Mouse (Mus musculus): ENCODE measurements around the gene Immp2l. TPM values are rescaled to one million over a fixed set of nuclear protein-coding genes. Genes with fewer than 3 reads are reported as not detected.

Gene Immp2l
- total and polyA plus RNA-seq, 3 experiments: 2.3 to 20.2 (median 16.5) TPM

DNA sequence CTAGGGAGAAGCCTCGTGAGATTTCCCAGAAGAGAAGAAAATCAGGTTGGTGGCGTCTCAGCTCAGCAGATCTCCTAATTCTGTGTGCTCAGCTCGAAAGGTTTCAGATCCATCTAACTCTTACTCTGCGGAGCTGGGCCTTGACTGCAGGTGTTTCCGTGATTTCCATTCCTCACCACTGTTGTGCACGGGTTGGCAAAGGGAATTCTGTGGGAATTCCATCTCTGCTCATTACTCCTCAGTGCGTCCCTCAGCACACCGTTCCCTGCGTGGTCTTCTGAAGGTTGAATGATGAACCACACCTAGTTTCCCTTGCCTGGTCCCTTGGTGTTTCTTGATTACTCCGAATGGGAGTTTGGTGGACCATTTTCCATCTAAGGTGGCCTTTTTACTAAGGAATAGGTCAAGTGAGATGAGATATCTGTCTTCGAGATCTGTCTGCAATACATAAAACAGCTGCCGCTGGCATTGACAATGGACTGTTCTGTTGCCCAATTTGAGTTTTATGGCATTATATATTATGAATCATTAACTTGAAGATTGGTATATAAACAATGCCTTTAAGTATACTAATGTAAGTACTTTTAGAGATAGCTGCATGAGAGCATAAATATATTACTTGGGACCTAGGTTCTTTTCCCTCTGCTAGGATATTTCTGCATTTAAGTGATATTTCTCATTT lies 23.3 kb downstream of the Immp2l start:
- DNase-seq: no peak

DNA sequence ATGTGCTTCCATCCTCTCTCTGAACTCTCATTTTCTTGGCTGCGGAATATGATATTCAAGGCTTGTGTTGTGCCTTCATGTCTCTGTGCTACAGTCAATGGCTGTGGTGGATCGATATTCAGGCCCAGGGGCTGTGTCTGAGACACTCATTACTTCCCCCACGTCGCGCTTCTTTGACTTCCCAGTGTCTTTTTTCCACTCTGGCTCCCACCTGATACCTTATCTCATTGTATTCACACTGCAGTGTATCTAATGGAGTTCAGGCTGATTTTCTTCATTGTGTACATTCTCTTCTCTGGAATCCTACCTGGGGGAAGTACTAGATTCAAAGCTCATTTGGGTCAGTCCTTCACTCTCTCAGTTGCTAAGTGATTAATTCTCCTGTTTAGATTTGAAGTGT lies 27.1 kb downstream of the Immp2l start:
- no peak for DNase-seq

DNA sequence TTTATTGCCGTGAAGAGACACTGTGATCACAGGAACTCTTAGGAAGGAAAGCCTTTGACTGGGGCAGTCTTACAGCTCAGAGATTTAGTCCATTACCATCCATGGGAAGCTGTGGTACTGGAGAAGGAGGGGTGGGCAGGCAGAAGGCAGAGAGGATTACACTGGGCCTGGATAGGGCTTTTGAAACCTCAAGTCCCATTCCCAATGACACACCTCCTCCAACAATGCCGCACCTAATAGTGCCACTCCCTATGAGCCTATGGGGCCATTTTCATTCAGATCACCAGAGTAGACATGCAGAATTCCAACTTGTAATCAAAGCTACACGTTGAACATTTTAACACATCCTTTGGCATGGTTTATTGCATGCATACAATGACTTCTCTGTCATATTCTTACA lies 29.0 kb downstream of the Immp2l start:
- no peak for DNase-seq

DNA sequence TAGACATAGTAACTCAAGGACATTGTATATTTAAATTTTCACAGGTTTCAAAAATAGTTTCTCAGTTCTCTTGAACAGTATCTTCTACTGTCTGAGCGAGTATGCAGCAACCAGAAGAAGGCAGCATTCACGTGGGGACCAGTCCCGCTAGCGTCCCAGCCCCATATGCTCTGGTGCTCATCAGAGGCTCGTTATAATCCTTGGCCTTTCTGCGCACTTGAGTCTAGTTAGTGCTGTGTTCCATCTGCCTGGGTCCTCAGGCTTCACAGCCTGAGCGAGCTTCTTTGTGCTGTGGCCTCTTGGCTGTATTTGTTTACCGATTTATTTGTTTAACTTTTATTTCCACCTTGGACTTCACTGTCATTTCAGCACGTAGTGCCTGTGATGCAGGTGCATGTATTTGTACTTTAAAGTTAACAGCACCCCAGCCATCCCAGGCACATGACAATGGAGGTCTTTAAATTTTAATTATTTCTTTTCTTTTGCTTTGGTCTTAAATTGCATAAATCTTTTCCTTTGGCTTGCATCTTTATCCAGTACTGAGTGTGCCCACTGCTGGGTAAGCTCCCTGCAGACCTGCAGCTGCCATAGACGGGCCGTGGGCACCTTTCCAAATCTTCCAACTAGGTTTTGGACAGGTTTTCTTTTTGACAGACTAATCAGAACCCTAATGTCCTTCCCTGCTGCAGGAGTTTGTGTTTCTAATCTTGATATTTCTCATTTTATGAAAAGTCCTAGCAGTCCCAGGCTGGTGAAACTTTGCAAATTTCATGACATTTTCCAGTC lies 30.3 kb downstream of the Immp2l start:
- DNase-seq: no peak

DNA sequence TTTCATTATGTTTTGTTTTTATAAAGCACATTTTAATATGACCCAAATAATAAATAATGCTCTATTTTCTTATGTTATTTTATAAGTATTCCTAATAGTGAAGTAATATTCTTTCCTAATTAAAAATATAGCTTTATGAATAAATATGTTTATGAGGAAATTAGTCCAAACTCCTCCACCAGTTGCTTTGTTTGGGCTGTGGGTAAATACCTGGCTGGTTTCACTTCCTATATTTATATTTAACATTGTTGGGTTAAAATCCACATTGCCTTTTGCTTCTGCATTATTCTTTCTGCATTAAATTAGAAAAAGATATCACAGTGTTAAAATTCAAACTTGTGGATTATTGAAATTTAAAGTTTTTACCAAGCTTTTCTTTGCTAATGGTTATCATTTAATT lies 32.1 kb downstream of the Immp2l start:
- DNase-seq: no peak

DNA sequence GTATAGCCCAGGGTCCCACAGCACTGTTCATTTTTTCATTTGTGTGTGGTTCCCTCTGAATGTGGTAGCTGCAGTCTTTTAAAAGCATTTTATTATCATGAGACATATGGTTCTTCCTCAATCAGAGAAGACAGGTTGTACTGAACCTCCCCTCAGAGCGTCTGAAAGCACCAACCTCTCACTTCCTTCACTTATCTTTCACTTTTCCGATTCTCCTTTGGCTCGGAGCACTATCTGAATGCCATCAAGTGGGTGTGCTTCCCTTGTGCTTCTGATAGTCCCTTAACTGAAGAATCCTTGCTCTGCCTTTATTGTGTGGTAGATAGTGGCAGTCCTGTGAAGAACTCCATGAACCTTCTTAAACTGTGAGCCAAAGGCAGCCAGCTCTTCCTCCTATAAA lies 39.4 kb downstream of the Immp2l start:
- DNase-seq: no peak

DNA sequence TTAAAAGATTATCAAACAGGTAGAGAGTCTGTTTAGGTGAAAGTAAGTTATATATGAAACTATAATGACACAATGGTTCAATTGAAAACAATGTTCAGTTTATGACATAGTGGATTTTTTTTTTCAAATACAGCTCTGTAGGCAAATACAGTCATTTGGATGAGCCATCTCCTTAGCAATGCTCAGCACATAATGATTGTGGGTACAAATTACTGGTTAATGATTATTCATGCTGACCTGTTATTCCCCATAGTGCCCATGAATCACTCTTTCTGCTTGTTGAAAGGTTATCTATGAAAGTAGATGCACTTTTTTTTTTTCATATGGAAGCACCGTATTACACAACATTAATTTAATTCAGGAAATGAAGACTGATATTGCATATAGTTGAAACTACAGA lies 58.0 kb downstream of the Immp2l start:
- no peak for DNase-seq

DNA sequence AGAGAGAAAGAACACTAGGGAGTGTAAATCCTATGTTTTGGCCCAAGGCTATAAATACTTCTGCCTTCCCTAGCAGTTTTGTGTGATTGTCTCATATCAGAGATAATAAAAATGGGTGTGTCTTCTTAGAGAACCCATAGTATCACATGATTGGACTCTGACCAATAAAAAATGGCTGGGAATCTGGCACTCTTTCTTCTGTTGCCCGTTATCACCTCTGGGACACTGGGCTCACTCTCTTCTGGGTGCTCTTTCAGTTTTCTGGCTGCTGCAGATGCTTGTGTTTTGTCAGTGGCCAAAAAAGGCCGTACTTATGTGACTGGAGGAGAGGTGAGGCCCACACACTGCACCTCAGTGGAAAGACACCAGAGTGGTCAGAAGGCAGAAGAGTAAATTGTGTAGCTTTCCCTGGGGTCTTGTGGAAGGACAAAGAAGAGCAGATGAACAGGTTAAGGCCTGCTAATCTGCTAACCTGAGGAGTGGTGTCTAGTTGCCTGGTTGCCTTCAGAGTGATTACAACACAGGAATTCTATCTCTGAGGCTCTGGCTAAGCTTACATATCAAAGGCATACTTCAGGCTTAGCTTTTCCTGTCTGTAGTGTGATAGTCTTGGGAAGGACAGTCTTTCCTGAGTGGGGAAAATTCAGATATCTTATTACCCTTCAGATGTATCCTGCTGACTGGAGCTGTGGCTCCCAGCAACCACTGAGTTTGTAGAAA lies 60.6 kb downstream of the Immp2l start:
- DNase-seq: no peak

DNA sequence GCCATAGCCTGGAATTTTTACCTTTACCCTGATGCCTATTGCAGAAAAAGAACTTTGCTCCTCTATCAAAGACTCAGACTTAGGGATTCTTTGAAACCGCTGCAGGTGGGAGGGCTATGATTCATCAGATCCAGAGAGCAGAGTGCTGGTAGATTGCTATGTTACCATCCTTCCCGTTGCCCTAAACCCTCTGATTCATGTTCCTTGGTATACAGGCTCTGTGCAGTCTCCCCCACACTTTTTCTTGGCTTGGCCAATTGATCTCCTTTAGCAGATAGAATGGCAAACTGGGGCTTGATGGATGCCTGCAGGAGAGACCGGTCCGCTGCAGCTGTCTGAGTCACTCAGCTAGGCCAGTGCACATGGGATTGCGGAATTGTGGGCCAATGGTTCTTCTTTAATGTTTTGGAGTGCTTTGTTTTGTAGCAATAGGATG lies 66.1 kb downstream of the Immp2l start:
- DNase-seq: no peak

DNA sequence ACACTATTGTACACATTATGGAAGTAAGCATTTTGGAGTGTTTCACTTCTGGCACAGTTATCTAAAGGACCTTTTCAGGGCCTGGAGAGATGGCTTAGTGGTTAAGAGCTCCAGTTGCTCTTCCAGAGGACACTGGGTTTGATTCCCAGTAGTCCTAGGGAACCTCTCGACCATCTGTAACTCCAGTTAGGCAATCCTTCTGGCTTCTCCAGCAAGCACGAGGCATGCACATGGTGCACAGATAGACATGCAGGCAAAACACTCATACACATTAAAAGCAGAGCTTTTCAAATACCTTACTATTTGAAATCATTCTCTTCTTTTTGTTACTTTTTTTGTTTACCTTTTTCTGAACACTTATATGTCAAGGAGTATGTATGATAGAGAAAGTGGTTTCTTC lies 66.9 kb downstream of the Immp2l start:
- peak; percentile 17 for DNase-seq

DNA sequence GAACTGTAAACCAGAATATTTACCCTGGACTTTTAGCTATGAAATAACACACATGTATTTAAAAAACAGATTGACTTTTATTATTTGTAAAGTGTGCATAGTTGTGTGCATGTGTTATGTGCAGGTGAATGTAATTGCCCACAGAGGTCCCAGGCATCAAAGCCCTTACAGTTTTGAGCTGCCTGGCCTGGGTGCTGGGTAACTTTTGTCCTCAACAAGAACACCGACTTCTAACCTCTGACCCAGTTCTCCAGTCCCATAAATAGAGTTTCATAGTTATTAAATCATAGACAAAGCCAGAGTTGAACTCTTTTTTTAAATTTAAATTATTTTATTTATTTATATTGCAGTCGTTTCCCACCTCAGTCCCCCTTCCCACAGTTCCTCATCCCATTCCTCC lies 67.4 kb downstream of the Immp2l start:
- DNase-seq: no peak

DNA sequence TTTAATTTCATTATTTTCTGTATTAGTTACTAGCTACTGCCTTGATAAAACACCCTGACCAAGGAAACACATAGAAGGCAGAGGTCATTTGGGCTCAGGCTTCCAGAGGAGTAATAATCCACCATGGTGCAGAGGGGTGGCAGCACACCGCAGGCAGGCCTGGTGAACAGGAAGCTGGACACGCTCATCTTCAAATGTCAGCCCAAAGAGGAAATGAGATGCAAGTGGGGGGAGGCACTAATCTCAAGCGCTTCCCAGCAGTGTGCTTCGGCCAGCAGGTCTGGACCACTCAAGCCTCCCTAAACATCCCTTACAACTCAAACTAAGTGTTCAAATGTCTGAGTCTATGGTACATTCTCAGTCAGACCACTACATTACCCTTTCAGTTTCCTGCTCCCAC lies 72.2 kb downstream of the Immp2l start:
- DNase-seq: no peak

DNA sequence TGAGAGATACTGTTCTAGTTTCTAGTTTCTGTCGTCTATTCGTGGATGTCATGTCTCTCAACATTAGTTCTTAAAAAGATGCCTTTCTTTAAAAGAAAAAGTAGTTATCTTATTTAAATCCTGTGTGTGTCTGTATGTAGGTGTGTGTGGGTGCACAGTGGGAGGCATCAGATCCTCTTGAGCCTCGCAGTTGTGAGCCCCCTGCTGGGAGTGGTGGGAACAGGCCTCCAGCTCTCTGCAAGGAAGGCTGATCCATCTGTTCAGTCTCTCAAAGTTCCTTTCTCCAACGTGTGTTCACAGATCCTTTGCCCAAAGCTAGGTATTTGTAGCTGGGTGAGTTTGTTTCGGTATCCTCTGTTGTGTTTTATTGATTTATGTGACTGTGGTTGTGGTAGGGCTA lies 73.5 kb downstream of the Immp2l start:
- peak; percentile 30 for DNase-seq

DNA sequence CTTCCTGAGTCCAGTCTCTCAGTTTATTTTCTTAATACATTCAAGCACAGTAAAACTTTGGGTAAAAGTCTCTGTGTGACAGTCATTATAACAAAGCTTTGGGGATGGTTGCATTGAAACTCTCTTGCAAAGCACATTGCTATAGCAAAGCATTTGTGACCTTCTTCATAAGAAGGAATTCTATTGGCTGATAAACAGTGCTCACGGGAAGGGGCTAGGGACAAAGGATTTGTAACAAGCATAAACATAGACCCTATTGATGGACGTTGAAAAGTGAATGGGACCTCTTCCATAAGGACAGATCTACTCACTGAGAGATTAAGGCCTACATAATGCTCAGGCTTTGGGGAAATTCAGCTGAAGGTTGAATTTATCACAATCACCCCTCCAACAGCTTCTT lies 85.1 kb downstream of the Immp2l start:
- DNase-seq: no peak

DNA sequence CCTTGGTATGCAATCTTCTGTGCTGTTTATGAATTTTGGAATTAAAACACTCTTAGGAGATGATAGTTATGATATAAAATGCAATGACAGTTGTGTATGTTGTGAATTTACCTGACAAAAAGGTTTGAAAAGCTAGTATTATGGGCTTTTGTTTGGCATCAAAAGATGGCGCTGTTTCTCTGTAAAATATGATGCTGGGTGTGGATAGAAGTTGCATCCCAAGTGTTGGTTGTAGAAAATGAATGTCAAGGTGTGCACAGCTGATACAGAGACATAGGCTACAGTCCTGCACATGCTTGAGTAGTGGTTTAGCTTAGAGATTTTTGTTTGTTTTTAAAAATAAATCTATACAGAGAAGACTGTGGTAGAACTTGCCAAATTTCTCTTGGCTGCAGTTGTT lies 87.6 kb downstream of the Immp2l start:
- DNase-seq: peak; percentile 7

DNA sequence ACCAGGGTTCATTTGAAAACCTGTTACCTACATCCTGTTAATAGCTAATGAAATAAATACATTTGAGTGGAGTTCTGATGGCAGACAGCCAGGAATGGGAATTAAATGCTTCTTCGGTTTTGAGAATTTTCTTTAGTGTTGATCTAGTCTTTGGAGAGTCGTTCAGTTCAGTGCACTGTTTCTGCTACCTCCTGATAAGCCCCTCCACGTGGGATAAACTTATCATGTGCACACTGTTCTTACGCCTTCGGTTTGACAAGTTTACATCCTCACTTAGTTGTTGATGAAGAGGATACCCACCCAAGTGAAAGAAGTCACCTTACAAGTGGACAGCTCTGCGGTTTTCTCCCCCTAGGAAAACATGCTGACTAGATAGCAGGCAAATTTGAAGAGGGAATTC lies 88.2 kb downstream of the Immp2l start:
- DNase-seq: no peak

DNA sequence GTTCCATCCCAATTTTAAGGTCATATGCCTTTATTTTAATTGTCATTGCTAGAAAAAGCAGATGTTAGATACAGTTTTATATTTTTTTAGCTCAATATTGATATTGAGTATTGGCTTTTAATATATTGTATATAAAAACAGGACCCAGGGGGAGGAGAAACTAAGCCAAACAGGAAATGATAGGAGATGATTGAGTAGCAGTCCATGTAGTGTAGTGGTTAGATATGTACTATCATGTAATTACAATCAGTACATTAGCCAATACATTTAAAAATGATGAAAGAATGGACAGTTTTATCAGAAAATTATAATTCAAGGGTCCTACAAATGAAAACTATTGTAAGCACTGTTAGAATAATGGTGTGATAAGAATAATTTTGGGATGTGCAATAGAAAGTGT lies 94.5 kb downstream of the Immp2l start:
- no peak for DNase-seq

DNA sequence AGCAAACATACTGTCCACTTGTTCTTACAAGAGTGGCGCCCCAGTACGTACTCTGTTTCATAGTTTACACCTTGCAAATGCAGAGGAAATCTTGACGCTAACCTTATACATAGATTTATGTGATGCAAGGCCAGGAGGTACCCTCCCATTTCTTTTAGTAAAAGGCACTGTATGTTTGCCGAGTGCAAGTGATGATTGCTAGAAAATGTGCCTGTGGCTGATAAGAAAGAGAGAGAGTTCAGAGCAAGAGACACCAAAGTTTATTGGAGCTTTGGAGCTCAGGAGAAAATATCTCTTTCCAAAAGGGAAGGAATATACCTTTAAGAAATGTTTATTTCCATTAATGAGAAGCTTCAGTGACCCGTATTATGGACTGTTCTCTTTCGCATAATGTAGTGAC lies 95.8 kb downstream of the Immp2l start:
- no peak for DNase-seq

DNA sequence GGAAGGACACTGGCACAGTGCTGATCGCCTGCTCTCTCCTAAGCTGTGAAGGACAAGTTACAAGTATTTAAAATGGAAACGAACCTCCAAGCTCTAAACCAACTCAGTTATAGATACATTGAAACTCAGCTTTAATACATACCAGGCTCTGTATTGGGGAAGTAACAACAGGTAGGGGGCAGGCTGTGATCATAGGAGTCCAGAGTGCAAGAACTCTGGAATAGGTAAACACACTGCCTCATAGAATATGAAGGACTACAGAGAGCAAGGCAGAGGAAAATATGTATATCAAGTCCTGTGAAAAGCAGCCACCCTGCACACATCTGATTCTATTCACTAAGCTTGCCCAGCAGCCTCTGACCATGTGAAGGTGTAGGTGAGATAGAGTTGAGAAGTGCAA lies 99.3 kb downstream of the Immp2l start:
- no peak for DNase-seq

DNA sequence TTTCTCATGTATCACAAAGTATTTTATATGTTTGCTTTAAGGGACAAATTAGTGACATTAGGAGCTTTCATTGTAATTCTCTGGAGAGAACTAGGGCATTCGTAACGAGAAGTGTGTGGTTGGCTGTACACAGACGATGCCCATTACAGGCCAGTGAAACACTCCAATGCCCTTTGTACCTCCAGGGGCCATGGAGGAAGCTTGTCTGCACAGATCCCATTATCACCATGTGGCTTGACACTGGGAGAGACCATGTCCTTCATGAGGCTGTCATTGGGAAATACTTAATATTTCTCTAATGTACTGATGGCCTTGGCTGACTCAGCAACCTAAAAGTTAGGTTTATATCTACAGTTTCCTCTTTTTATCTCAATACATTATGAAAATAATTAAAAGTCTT lies 111.0 kb downstream of the Immp2l start:
- no peak for DNase-seq

DNA sequence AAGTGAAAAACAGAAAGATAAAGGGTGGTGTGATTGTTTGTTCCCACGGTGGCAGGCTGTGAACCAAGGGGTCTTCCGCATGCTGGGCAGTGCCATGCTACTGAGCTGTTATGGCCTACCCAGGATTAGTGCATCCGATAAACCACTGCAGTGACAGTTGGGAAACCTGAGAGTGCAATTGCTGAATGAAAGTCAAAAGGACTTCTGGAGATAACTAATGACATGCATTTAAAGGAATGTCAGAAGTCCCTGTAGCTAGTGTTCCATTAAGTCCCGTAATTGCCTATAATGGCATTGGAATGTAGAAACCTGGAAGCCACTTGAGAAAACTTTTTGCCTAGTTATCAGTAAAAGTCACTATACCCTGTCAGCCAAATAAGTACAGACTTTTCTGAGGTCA lies 135.7 kb downstream of the Immp2l start:
- no peak for DNase-seq

DNA sequence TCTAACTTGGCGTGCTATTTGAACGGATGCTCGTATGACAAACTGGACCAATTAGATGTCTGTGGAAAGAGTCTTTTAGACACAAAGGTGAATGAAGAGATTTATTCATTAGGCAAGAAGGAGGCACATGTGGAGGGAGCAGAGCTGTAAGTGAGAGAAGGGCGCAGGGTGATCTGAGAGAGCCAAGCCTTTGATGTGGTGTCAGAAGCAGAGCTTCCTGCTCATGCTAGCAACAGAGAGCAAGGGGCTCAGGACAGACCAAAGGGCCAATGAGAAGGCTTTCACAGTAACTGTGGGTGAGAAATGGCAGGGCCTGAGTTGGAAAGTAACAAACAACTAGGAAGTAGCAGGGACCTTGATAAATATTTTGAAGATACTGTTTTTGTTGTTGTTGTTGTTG lies 143.9 kb downstream of the Immp2l start:
- no peak for DNase-seq

DNA sequence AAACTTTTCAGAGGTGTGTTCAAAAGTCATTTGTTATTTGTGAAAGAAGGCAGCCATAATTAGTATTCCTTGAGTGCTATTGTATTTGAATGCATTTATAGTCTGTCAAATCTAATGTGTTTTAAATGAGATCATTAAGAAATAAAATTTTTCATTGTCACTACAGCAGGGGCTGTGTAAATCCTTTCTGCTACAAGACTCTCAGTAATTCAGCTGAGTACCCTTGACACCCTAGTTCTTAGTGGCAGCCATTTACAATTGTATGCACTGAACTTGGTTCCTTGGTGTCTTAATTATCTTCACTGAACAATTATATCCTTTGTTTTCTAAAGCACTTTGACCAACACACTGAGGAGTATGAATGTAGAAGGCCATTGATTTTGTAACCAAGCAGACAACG lies 146.2 kb downstream of the Immp2l start:
- no peak for DNase-seq

Measured in adrenal gland, adult 2 months (tissue).